Mouse (Mus musculus) testis, adult 2 months (tissue): ENCODE data around the gene Maml2. TPM values are rescaled to one million over a fixed set of nuclear protein-coding genes. Genes with fewer than 3 reads are reported as not detected.

Experiments
- H3K27ac ChIP-seq: fragments of 200-500 bp; 2 replicates; pipeline ENCODE4 v1.5.1; 2012; ENCODE audit warnings: low read depth, low read length; ENCODE audit not compliant: control insufficient read depth, insufficient read depth
- H3K27me3 ChIP-seq: fragments of 200-500 bp; 2 replicates; pipeline ENCODE4 v1.6.1; 2012; ENCODE audit warnings: mild to moderate bottlenecking, low read length, moderate library complexity; ENCODE audit not compliant: control insufficient read depth, insufficient read depth
- H3K36me3 ChIP-seq: fragments of 200-500 bp; 2 replicates; pipeline ENCODE4 v1.6.1; 2012; ENCODE audit warnings: mild to moderate bottlenecking, low read length; ENCODE audit not compliant: control insufficient read depth, insufficient read depth
- H3K4me1 ChIP-seq: fragments of 200-500 bp; 2 replicates; pipeline ENCODE4 v1.6.1; 2012; ENCODE audit warnings: low read length; ENCODE audit not compliant: control insufficient read depth, insufficient read depth
- H3K4me3 ChIP-seq: fragments of 200-500 bp; 2 replicates; pipeline ENCODE4 v1.5.1; 2012; ENCODE audit warnings: low read depth, mild to moderate bottlenecking, low read length, moderate library complexity, mixed read lengths; ENCODE audit not compliant: control insufficient read depth
- CTCF ChIP-seq: fragments of 200-500 bp; IDR thresholded peaks from 2 replicates; pipeline ENCODE4 v1.5.1; 2012; ENCODE audit warnings: low read depth, mild to moderate bottlenecking, inconsistent platforms, low read length, moderate library complexity; ENCODE audit not compliant: control insufficient read depth, insufficient read depth, insufficient replicate concordance
- POLR2A ChIP-seq: fragments of 200-500 bp; IDR thresholded peaks from 2 replicates; pipeline ENCODE4 v1.6.1; 2012; ENCODE audit warnings: low read depth, mild to moderate bottlenecking, inconsistent platforms, low read length, moderate library complexity; ENCODE audit not compliant: control insufficient read depth
- polyA plus RNA-seq: library from polyadenylated mRNA; depleted of rRNA; stranded (reverse); fragments of >200 nt; gene quantifications from 2 replicates; pipeline ENCODE4 v1.2.3, GENCODE M21; 2012; rRNA removed

The Maml2 gene
- polyA plus RNA-seq, 1 experiment = 0.56 TPM

DNA sequence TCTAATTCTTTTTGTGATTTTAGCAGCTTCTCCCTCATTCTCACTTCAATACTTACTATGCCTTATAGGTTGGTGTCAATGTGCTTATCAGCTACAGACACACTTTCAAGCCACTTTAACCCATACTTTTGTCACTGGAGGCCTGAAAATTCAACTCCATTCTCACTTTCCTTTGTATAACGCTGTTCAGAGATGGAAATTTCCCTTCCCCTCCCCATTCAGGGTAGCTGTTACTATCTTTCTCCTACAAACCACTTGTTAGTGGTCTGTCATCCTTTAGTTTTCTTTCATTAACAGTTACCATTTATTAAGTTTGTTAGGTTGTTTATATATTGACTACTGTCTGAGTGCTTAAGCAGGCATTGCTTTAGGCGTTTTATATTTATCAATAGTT, 450.6 kb downstream of the Maml2 start, which contains the start of gene Mtmr2:
Gene Mtmr2, plus strand, starts transcription at position 7 of the 394 bp plus-strand sequence.
- Histone ChIP-seq H3K27ac (peak within 1 kb of the TSS; percentile 98), H3K36me3 (no peaks in the 10 kb centered on the region), H3K4me3 (peak within 1 kb of the TSS; percentile 92), H3K27me3 (no peaks in the 10 kb centered on the region), H3K4me1 (no peaks in the 10 kb centered on the region)
- no peak for TF ChIP-seq CTCF
- no peak for TF ChIP-seq POLR2A

- TF ChIP-seq CTCF = no peak
- peak; percentile 94 for TF ChIP-seq POLR2A
- Histone ChIP-seq H3K4me1 (no peaks in the 10 kb centered on the region), H3K4me3 (peak overlapping the region; percentile 92), H3K36me3 (no peaks in the 10 kb centered on the region), H3K27me3 (no peaks in the 10 kb centered on the region), H3K27ac (peak overlapping the region; percentile 98)
Measured at GRCm38 (mm10) chr9:13748798-13749674, 451.3 kb downstream of the Maml2 start.

DNA sequence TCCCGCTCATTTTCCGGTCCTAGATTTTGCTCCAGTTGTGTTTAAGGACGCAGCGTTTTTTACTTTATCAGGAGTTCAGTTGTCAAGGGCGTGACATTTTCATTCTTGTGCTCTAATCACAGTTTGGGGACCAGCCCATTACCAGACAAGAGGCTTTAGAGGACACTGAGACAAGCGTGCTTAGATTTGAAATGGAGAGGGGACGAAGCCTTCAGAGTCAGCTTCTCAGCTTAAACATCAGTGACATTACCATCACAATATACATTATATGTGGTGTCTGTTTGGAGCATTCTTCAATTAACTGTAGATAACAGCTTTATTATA, 451.9 kb downstream of the Maml2 start:
- no peaks in the 10 kb centered on the region for H3K27me3 ChIP-seq

DNA sequence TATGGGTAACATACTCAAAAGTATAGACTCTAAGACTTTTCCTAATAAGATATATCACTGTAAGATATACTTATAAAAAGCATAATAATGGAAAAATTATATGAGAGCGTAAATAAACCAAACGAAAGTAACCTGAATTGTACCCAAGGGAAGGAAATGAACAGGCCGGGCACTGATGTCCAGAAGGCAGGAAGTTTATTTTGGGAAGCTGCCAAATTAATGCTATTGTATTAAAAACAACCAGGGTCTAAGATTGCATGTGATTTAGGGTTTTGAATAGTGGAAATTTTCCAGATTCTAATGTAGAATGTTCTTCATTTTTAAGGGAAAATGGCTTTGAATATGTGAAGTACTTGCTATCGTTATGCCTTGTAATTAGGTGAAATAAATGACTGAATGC, 454.8 kb downstream of the Maml2 start:
- H3K27ac ChIP-seq = no peak overlapping the region
- no peaks in the 10 kb centered on the region for H3K36me3 ChIP-seq
- H3K4me1 ChIP-seq = no peaks in the 10 kb centered on the region
- H3K4me3 ChIP-seq = no peak overlapping the region
- H3K27me3 ChIP-seq = no peaks in the 10 kb centered on the region
- TF ChIP-seq CTCF (no peak), POLR2A (no peak)

More for the DNA sequence above, 451.9 kb downstream of the Maml2 start:
- no peak for TF ChIP-seq POLR2A
- no peak for TF ChIP-seq CTCF
- H3K36me3 ChIP-seq = no peaks in the 10 kb centered on the region
- H3K27ac ChIP-seq = peak overlapping the region; percentile 76
- H3K4me1 ChIP-seq = no peaks in the 10 kb centered on the region
- peak overlapping the region; percentile 92 for H3K4me3 ChIP-seq

Other genes starting within 250 kb of the Maml2 start
- 0.34 and 0.64 TPM in 2 replicates for gene Jrkl, start 52.1 kb upstream of the Maml2 start, polyA plus RNA-seq
- 4.5 and 5.2 TPM in 2 replicates for gene Ccdc82, start 51.0 kb upstream of the Maml2 start, polyA plus RNA-seq
- gene Gm17571, start 148.8 kb downstream of the Maml2 start, polyA plus RNA-seq = not detected in 2 replicates